Mouse (Mus musculus): ENCODE measurements around the gene Vps45. TPM values are rescaled to one million over a fixed set of nuclear protein-coding genes. Genes with fewer than 3 reads are reported as not detected.
A peak's percentile ranks its signal among the peaks of the same experiment; 100 is the strongest.
"Not testable (repeated sequence)": the region's sequence is repeated elsewhere in the genome, so short reads cannot be mapped to it uniquely, and the experiment has no call there.

Vps45 gene
- polyA plus RNA-seq, 1 experiment from 2014 or later: 20.7 TPM

- peak; percentile 89 for DNase-seq (ENCODE audit: low spot score)
- Histone ChIP-seq H3K4me3 (ENCODE audit: low read depth, low read length) (peak overlapping the region; percentile 17), H3K9ac (replicated peaks; ENCODE audit: low read length) (peak overlapping the region; percentile 56), H3K27me3 (ENCODE audit: control insufficient read depth, insufficient read depth, low read length) (no peaks in the 10 kb centered on the region), H3K9me3 (replicated peaks; ENCODE audit: control insufficient read depth, low read length) (no peaks in the 10 kb centered on the region), H3K4me2 (ENCODE audit: low read depth, low read length) (peak overlapping the region; percentile 34), H3K36me3 (replicated peaks; ENCODE audit: control insufficient read depth, insufficient read depth, low read depth, low read length) (peaks cover 18% of the 10 kb centered on the region), H3K27ac (replicated peaks; ENCODE audit: low read depth, low read length) (peak overlapping the region; percentile 91), H3K4me1 (ENCODE audit: control insufficient read depth, insufficient read depth, low read length) (peaks cover 3% of the 10 kb centered on the region)
- ATAC-seq (replicated peaks; ENCODE audit: insufficient number of reproducible peaks, low FRiP score, low TSS enrichment, low read depth): peak; percentile 90
- 3% methylated on average over 12 of the region's 12 CpGs for WGBS
These were observed 72.9 kb downstream of the Vps45 start for GRCm38 (mm10) chr3:95985209-95986000.

GRCm38 (mm10) chr3:95982129-95982528 lies 76.1 kb downstream of the Vps45 start:
- Histone ChIP-seq H3K4me3 (ENCODE audit: low read depth, low read length) (no peak overlapping the region), H3K27me3 (ENCODE audit: control insufficient read depth, insufficient read depth, low read length) (no peaks in the 10 kb centered on the region), H3K36me3 (replicated peaks; ENCODE audit: control insufficient read depth, insufficient read depth, low read depth, low read length) (no peaks in the 10 kb centered on the region), H3K9me3 (replicated peaks; ENCODE audit: control insufficient read depth, low read length) (no peaks in the 10 kb centered on the region), H3K9ac (replicated peaks; ENCODE audit: low read length) (no peak overlapping the region), H3K4me2 (ENCODE audit: low read depth, low read length) (no peak overlapping the region), H3K4me1 (ENCODE audit: control insufficient read depth, insufficient read depth, low read length) (peaks cover 3% of the 10 kb centered on the region), H3K27ac (replicated peaks; ENCODE audit: low read depth, low read length) (no peak overlapping the region)
- DNase-seq (ENCODE audit: low spot score) (no peak), ATAC-seq (replicated peaks; ENCODE audit: insufficient number of reproducible peaks, low FRiP score, low TSS enrichment, low read depth) (no peak)
- 85% methylated on average over 4 of the region's 4 CpGs for WGBS

- Histone ChIP-seq H3K9ac (replicated peaks; ENCODE audit: low read length) (no peak overlapping the region), H3K36me3 (replicated peaks; ENCODE audit: control insufficient read depth, insufficient read depth, low read depth, low read length) (no peaks in the 10 kb centered on the region), H3K27me3 (ENCODE audit: control insufficient read depth, insufficient read depth, low read length) (no peaks in the 10 kb centered on the region), H3K27ac (replicated peaks; ENCODE audit: low read depth, low read length) (no peak overlapping the region), H3K9me3 (replicated peaks; ENCODE audit: control insufficient read depth, low read length) (no peaks in the 10 kb centered on the region), H3K4me3 (ENCODE audit: low read depth, low read length) (no peak overlapping the region), H3K4me2 (ENCODE audit: low read depth, low read length) (no peak overlapping the region), H3K4me1 (ENCODE audit: control insufficient read depth, insufficient read depth, low read length) (no peaks in the 10 kb centered on the region; the same call in 1 of the 2 replicates)
- DNase-seq (ENCODE audit: low spot score): no peak
- ATAC-seq (replicated peaks; ENCODE audit: insufficient number of reproducible peaks, low FRiP score, low TSS enrichment, low read depth): no peak
- WGBS: 80% methylated on average over 12 of the region's 12 CpGs
These were observed 77.8 kb downstream of the Vps45 start for GRCm38 (mm10) chr3:95980276-95980970.

GRCm38 (mm10) chr3:95978265-95978664 lies 80.0 kb downstream of the Vps45 start:
- Histone ChIP-seq H3K4me2 (ENCODE audit: low read depth, low read length) (no peak overlapping the region), H3K27ac (replicated peaks; ENCODE audit: low read depth, low read length) (no peak overlapping the region), H3K36me3 (replicated peaks; ENCODE audit: control insufficient read depth, insufficient read depth, low read depth, low read length) (no peaks in the 10 kb centered on the region), H3K27me3 (ENCODE audit: control insufficient read depth, insufficient read depth, low read length) (no peaks in the 10 kb centered on the region), H3K4me3 (ENCODE audit: low read depth, low read length) (no peak overlapping the region), H3K9ac (replicated peaks; ENCODE audit: low read length) (no peak overlapping the region), H3K9me3 (replicated peaks; ENCODE audit: control insufficient read depth, low read length) (no peaks in the 10 kb centered on the region), H3K4me1 (ENCODE audit: control insufficient read depth, insufficient read depth, low read length) (no peaks in the 10 kb centered on the region)
- ATAC-seq (replicated peaks; ENCODE audit: insufficient number of reproducible peaks, low FRiP score, low TSS enrichment, low read depth) (no peak), DNase-seq (ENCODE audit: low spot score) (no peak)
- 89% methylated on average over 9 of the region's 9 CpGs for WGBS

GRCm38 (mm10) chr3:95977587-95977986 lies 80.7 kb downstream of the Vps45 start:
- H3K4me3 ChIP-seq (ENCODE audit: low read depth, low read length); H3K9ac ChIP-seq (replicated peaks; ENCODE audit: low read length); H3K36me3 ChIP-seq (replicated peaks; ENCODE audit: control insufficient read depth, insufficient read depth, low read depth, low read length); H3K27me3 ChIP-seq (ENCODE audit: control insufficient read depth, insufficient read depth, low read length); DNase-seq (ENCODE audit: low spot score); H3K27ac ChIP-seq (replicated peaks; ENCODE audit: low read depth, low read length); H3K4me1 ChIP-seq (ENCODE audit: control insufficient read depth, insufficient read depth, low read length); ATAC-seq (replicated peaks; ENCODE audit: insufficient number of reproducible peaks, low FRiP score, low TSS enrichment, low read depth); H3K4me2 ChIP-seq (ENCODE audit: low read depth, low read length); H3K9me3 ChIP-seq (replicated peaks; ENCODE audit: control insufficient read depth, low read length): not testable (repeated sequence)
- WGBS: 96% methylated on average over 6 of the region's 7 CpGs

- no peak for ATAC-seq (replicated peaks; ENCODE audit: insufficient number of reproducible peaks, low FRiP score, low TSS enrichment, low read depth)
These were observed 81.2 kb downstream of the Vps45 start for GRCm38 (mm10) chr3:95977079-95977478.

GRCm38 (mm10) chr3:95972873-95973634 lies 85.2 kb downstream of the Vps45 start:
- peak overlapping the region; percentile 22 for H3K9ac ChIP-seq (replicated peaks; ENCODE audit: low read length)
- H3K27ac ChIP-seq (replicated peaks; ENCODE audit: low read depth, low read length): no peak overlapping the region
- ATAC-seq (replicated peaks; ENCODE audit: insufficient number of reproducible peaks, low FRiP score, low TSS enrichment, low read depth) (peak; percentile 93), DNase-seq (ENCODE audit: low spot score) (peak; percentile 69)
- no peaks in the 10 kb centered on the region for H3K36me3 ChIP-seq (replicated peaks; ENCODE audit: control insufficient read depth, insufficient read depth, low read depth, low read length)
- no peaks in the 10 kb centered on the region for H3K27me3 ChIP-seq (ENCODE audit: control insufficient read depth, insufficient read depth, low read length)
- H3K4me3 ChIP-seq (ENCODE audit: low read depth, low read length): peak overlapping the region; percentile 1; the same call in 1 of the 2 replicates
- H3K9me3 ChIP-seq (replicated peaks; ENCODE audit: control insufficient read depth, low read length): no peaks in the 10 kb centered on the region
- 1% methylated on average over 34 of the region's 34 CpGs for WGBS
- H3K4me2 ChIP-seq (ENCODE audit: low read depth, low read length): peak overlapping the region; percentile 46
- no peaks in the 10 kb centered on the region for H3K4me1 ChIP-seq (ENCODE audit: control insufficient read depth, insufficient read depth, low read length)

More at GRCm38 (mm10) chr3:95977079-95977478, 81.2 kb downstream of the Vps45 start:
- H3K9ac ChIP-seq (replicated peaks; ENCODE audit: low read length): no peak overlapping the region
- no peaks in the 10 kb centered on the region for H3K27me3 ChIP-seq (ENCODE audit: control insufficient read depth, insufficient read depth, low read length)
- DNase-seq (ENCODE audit: low spot score): no peak
- no peaks in the 10 kb centered on the region for H3K4me1 ChIP-seq (ENCODE audit: control insufficient read depth, insufficient read depth, low read length)
- no peak overlapping the region for H3K4me2 ChIP-seq (ENCODE audit: low read depth, low read length)
- 57% methylated on average over 3 of the region's 3 CpGs for WGBS
- no peaks in the 10 kb centered on the region for H3K36me3 ChIP-seq (replicated peaks; ENCODE audit: control insufficient read depth, insufficient read depth, low read depth, low read length)
- H3K9me3 ChIP-seq (replicated peaks; ENCODE audit: control insufficient read depth, low read length): no peaks in the 10 kb centered on the region
- H3K4me3 ChIP-seq (ENCODE audit: low read depth, low read length): no peak overlapping the region
- no peak overlapping the region for H3K27ac ChIP-seq (replicated peaks; ENCODE audit: low read depth, low read length)
